Mouse (Mus musculus) thymus, adult 2 months (tissue): ENCODE results near the gene Rhox12.

Experiments
- CTCF ChIP-seq: fragments of 200-500 bp; IDR thresholded peaks from 2 replicates; pipeline ENCODE4 v1.5.1; 2012; ENCODE audit warnings: mild to moderate bottlenecking, control low read depth, low read length, moderate library complexity, borderline replicate concordance; ENCODE audit not compliant: control insufficient read depth, poor library complexity, insufficient read depth; ENCODE audit errors: extremely low read depth
- POLR2A ChIP-seq: fragments of 200-500 bp; IDR thresholded peaks from 2 replicates; pipeline ENCODE4 v1.6.1; 2012; ENCODE audit warnings: mild to moderate bottlenecking, low read length, control low read depth, moderate library complexity; ENCODE audit not compliant: control insufficient read depth, poor library complexity, insufficient read depth; ENCODE audit errors: extremely low read depth

GRCm38 (mm10) chrX:38066175-38066574 is 44.5 kb downstream of the Rhox12 start, which contains the start of gene Rhox10:
- TF ChIP-seq POLR2A (no peak), CTCF (no peak)
